Mouse (Mus musculus) mouse embryonic stem cell (cell line): ENCODE measurements around the gene Zfp473.
"Not testable (repeated sequence)": the region's sequence is repeated elsewhere in the genome, so short reads cannot be mapped to it uniquely, and the experiment has no call there.

ENCODE experiments used
- in situ Hi-C, 2 experiments: fragments of 300-500 bp; cut with MboI; formaldehyde crosslinking; loops; 1 replicate in 1 of 2; 3 replicates in 1 of 2; pipeline ENCODE4 v1.14.3; 2019 to 2020; ENCODE audit warnings: low sequenced_read_pairs in 2 of 2, low pct_unique_long_range_greater_than_20kb in 1 of 2, mixed read lengths in 1 of 2; ENCODE audit not compliant: unreplicated experiment in 1 of 2

Zfp473 gene

DNA sequence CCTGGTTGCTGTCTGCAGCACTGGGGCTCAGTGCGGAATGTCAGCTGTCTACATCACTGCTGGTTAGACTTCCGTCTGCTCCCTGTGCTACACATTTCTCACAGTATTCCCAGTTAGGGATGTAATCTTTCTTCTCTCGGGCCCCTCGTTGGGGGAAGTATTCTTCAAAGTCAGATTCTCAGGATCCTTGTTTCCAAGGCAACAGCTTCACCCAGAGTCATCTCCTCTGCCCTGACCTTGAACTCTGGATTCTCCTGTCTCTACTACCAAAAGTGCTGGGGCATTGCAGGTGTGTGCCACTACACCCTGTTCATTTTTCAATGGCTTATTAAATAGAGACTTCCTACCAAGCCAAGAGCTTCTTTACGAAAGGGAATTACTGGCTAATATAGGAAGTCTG, 23.7 kb downstream of the Zfp473 start:
- in situ Hi-C loops = loop anchor here in 1 of 2 experiments (10.0 kb wide), 1 partner anchor 228 kb away; no protein-coding TSS in a partner anchor

DNA sequence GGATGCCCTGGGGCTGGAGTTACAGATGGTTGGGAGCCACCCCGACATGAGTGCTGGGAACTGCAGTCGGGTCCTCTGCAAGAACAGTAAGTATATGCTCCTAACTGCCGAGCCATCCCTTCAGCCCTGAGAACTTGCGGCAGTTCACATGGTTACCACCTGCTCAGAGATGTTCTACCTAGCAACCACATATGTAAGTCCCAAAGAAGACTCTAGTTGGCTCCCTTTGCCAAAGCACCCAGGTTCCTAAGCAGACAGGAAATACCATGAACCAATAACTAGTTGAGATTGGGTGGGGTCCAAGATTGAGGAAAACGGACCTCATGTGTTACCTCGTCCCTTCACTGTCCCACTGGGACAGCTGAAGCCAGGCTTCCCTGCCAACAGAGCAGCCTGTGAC, 24.5 kb downstream of the Zfp473 start:
- in situ Hi-C loops = loop anchor here in 1 of 2 experiments (10.0 kb wide), 1 partner anchor 228 kb away; no protein-coding TSS in a partner anchor

DNA sequence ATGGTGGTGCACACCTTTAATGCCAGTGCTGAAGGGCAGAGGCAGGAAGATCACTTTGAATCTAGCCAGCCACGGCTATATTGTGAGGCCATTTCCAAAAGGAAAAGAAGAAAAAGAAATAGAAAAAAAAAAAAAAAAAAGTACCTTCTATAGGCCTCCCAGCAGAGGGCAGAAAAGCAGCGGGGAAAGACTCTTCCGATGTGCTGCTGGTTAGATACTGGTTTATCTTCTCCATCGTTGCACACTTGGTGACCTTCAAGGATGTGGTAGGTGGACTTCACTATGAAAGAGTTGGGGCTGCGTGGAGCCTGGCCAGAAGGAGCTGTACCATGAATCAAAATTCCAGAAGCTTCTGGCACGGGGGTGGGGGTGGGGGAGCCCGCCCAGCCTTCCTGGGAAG, 26.5 kb downstream of the Zfp473 start:
- in situ Hi-C loops = loop anchor here in 1 of 2 experiments (10.0 kb wide), 1 partner anchor 230 kb away; no protein-coding TSS in a partner anchor

DNA sequence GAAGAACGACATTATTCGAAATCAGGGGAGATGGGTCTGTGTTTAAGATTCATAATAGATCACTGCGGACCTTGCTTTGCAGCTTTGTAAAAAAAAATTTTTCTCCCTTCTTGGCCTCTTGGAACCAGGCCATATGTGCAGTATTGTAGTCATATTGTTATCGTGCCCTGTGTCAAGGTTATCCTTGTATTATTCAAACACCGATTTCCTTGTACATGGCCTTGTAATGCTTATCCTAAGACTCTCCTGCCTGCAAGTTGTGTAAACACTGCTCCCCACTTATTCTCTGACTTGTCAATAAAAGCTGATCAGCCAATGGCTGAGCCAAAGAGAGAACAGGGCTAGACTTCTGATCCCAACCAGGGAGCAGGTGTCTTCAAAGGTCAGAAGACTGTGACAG, 28.8 kb downstream of the Zfp473 start:
- in situ Hi-C loops = loop anchor here in 1 of 2 experiments (10.0 kb wide), 1 partner anchor 233 kb away; no protein-coding TSS in a partner anchor

DNA sequence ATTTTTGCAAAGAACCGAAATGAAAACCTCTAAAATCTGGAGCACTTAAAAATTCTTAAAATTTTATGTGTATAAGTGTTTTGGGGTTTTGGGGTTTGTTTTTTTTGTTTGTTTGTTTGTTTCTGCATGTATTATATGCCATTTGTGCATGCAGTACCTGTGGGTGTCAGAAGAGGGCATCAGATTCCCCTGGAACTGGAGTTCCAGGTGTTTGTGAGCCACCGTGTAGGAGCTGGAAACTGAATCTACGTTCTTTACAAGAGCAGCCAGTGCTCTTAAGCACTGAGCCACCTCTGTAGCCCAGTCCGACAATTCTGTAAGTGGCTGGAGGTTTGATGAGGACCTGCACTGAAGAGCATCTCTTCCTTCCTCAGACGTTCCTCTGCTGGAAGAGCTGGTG, 41.0 kb downstream of the Zfp473 start:
- in situ Hi-C loops = no loop called here

DNA sequence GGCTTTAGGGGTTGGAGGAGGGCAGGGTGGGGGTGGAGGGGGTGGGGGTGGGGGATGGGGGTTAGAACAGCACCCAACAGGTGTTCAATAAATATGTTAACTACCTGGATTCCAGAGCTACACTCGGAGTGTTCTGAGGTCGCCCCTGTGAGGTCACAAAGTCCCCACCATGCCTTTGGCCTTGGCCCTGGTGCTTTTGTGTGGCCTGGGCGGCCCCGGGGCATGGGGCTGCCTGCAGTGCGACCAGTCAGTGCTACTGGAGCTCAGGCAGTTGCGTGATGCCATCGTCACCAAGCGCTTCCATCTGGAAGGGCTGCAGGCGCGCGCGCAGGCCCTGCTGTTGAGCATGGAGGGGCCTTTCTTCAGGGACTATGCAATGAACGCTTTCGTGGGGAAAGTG, 42.3 kb downstream of the Zfp473 start, which contains the start of gene Izumo2:
Gene Izumo2, plus strand, starts transcription at position 169 of the 400 bp plus-strand sequence.
- in situ Hi-C loops = no loop called here

DNA sequence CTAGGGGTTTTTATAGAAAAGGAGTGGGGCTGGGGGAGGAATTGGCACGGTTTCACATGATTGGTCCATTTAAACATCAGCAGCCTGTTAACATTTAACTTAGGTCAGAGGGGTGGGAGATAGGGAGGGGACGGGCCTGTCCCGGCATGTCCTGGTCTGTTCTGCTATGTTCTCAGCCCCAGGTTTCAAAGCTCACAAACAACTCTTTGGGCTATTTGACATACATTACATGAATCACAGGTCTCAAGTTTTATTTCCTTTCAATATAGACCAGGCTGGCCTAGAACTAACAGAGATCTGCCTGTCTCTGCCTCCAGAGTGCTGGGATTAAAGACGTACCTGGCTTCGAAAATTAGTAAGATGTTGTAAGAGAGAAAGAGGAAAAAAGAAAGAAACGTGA, 42.8 kb downstream of the Zfp473 start:
- in situ Hi-C loops = not testable (repeated sequence)

DNA sequence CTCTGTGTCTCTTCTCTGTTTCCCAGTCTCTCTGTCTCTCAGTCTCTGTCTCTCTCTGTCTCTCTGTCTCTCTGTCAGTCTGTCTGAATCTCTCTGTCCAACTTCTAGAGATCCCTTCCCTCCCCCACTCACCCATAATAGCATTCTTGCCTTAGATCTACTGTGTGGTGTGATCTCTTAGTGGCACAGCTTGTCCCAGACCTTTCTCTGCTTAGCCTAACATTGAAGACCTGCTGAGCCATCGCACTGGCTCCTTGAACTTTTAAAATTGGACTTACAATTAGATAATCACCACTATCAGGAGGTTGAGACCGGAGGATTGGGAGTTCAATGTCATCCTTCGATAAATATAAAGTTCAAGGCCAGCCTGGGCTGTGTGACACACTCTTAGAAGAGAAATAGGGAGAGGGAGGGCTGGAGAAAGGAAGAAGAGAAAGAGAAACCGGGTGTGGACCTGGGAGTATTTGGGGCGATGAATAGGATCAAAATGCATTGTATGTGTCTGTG, 43.6 kb downstream of the Zfp473 start:
- in situ Hi-C loops = no loop called here

DNA sequence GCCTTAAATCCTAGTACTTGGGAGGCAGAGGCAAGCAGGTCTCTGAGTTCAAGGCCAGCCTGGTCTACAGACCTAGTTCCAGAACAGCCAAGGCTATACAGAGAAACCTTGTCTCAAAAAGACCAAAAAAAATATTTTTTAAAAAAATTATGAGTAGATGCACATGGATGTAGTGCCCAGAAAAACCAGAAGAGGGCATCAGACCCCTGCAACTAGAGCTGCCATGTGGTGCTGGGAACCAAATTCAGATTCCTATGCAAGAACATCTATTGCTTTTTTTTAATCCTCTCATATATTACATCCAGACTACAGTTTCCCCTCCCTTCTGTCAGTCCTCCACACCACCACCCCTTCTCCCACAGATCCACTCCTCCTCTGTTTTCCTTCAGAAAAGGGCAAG, 44.5 kb downstream of the Zfp473 start:
- in situ Hi-C loops = no loop called here

DNA sequence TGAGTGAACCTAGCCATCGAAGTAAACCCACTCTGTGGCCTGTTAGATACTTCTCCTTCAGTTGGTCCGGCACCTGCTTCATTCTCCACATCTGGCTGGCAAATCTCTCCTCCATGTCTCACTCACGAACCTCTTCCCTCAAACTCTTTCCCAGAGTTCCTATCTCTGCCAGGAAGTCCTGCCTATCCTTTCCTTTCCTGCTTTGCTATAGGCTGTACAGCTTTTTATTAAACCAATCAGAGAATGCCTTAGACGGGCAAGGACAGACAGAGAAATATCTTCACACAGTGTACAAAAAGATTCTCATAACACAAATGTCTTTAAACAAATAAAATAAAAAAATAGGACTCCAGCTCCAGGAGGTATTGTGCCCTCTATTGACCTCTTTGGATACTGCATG, 45.8 kb downstream of the Zfp473 start:
- in situ Hi-C loops = no loop called here

DNA sequence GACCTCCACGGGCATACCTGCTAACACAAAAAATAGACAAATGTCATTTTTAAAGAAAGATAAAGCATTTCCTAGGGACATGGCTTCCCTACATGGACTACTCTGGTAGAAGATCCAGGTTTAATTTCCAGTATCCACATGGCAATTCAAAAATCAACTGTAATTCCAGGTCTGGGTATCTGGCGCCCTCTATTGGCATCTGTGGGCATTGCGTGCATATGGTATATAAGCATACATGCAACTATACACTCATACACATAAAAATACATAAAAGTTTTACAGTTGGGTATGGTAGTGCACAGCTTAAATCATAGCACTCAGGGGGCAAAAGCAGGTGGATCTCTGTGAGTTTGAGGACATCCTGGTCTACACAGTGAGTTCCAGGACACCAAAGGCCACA, 46.5 kb downstream of the Zfp473 start:
- in situ Hi-C loops = loop anchor here (5.0 kb wide), 1 partner anchor 37 kb away; no protein-coding TSS in a partner anchor

DNA sequence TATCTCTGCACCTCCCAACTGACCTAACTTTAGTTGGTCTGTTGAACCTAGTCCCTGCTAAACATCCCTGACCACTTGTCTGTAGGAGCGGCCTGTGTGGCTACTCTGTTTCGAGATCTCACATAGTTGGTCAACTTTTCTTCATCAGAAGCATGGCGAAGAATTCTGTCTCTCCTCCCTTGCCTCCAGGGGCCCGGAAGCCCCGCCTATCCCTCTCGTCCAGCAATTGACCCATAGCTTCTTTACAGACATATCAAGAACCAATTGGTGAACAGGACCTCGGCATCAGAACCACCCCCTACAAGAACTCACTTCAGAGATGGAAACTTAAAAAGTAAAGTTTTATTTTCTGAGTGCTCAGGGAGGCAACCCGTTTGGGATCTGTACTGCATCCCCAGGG, 47.9 kb downstream of the Zfp473 start:
- in situ Hi-C loops = loop anchor here (5.0 kb wide), 1 partner anchor 36 kb away; no protein-coding TSS in a partner anchor

DNA sequence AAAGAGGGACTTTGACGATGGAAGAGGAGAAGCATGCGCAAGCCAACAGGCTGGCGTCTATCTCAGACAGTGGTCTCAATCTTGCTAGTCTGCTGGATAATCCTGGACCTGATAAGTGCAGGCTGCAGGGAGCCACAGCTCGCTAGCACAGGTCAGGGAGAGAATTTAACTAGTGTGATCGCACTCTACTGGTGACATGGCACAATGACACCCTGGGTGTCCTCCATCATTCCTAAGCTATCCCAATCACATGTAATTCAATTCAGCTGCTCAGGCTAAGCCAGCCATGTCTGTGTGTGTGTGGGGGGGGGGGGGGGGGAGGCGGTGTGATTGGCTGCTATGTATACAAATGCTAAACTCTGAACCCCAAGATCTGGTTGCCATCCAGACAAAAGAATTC, 48.9 kb downstream of the Zfp473 start:
- in situ Hi-C loops = loop anchor here (5.0 kb wide), 1 partner anchor 35 kb away; no protein-coding TSS in a partner anchor

DNA sequence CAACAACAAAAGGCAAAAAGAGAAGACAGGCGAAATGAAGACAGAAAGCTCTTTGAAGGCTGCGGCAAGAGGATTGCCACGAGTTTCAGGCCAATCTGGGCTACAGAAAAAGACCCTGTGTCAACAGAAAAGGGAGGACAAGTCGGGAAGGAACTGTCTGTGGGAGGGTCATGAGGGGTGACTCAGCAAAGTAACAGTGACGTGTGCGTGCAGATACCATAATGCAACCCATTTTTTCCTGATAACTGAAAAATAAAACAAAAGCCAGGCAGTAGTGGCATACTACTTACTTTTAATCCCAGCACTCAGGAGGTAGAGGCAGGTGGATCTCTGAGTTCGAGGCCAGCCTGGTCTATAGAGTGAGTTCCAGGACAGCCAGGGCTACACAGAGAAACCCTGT, 52.9 kb downstream of the Zfp473 start:
- in situ Hi-C loops = no loop called here

DNA sequence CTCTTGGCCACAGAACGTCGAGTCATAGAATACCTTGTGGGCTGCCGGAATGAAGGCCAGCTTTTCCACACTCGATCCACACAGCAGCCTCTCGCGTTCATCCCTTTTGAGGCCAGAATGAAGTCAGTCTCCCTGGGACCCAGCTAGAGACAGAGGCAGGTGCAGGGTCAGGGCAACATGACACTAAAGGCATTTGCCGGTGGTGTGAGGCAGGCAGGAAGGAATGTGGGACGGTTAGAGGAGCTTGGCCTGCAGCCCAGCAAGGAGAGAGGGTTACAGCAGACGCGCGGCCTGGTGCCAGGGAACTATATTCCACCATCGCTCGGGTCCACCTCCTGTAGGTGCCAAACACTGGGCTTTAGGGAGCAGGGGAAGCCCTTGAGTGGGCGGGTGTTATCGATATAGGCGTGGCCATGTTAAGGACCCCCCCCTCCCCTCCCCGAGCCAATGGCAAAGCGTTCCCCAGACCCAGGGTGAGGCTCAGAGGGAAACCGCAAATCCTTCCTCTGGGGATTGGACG, 53.6 kb downstream of the Zfp473 start:
- in situ Hi-C loops = no loop called here

DNA sequence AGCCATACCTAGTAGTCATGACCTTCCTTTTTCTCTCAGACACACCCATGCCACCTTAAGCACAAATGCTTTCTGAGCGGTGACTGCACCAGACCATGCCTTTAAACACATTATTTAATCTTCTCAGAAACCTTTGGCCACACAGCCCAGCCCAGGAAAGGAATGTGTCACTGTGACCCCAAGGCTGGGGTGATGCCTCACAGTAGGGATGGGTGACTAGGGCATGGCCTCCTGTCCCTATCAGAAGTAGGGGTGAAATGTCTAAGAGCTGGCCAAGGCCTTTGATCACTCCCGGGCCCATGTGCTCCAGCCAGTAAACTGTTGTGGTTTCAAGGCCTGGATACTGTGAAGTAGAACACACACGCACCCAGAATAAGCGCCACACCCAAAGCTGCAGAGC, 55.6 kb downstream of the Zfp473 start:
- in situ Hi-C loops = no loop called here

DNA sequence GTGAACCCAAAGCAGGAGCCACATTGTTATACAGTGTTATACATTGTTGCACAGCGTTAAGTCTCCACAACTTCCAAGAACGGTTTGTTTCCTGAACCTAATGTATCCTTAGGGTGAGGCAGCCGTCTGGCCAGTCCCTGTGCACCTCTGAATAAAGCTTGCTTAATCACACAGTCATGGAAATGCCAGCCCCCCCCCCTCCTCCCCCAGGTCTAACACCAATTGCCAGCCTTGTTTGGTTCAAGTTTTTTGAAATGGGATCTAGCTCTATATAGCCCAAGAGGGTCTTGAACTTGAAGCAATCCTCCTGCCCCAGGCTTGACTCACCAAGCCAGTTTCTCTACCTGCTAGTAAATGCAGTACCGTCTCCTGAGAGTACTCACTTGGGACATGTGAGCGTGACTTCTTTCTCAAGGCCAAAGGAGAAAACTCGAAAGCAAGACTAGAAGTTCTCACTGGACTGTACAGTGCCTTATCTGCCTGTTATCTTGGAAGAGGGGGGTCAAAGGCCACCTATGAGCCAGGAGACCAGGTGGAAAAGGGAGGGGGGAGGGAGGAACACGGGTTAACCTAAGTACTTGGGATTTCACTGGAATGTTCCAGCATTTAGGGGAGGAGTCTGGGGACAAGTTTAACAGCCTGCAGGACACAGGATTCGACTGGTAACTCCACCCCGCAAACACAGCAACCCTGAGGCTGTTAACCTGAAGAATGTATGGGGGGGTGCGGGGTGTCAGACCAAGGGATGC, 57.2 kb downstream of the Zfp473 start:
- in situ Hi-C loops = no loop called here

DNA sequence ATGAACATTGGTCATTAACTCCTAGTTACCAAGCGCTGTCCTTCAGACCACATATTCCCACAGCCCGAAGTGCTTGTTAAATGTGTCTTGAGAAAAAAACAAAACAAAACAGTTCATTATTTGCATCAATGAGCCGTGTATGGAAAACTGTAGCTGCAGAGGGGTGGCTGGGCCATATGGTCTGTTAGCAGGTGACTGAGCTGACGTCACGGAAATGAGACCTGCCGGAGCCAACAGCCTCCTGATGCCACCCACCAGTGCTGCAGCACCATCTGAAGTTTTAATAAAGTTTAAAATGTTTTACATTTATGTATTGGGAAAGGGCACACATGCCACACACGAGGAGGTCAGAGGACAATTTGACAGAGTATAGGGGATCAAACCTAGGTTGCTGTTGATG, 61.5 kb downstream of the Zfp473 start:
- in situ Hi-C loops = no loop called here

DNA sequence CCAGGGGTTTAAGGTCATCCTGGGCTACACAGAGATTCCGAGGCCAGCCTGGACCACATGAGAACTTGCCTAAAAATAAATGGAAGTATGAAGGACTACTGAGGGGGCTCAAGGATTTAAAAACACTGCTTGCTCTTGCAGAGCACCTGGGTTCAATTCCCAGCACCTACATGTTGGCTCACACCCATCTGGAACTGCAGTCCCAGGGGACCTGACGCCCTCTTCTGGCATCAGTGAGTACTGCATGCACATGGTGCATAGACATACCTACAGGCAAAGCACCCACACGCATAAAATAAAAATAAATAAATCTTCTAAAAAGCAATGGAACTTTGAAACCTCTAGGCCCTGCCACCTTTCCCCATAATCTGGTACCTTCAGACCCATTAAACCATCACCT, 62.0 kb downstream of the Zfp473 start:
- in situ Hi-C loops = no loop called here
